Mouse (Mus musculus) liver, adult (tissue): ENCODE results near the gene Ebpl.

ENCODE experiments used
- GATA4 ChIP-seq: IDR thresholded peaks from 2 replicates; pipeline ENCODE4 v1.6.1; 2014; ENCODE audit warnings: mild to moderate bottlenecking, low read length; ENCODE audit not compliant: insufficient replicate concordance

The Ebpl gene

GRCm38 (mm10) chr14:61360131-61360980, at the start of gene Ebpl:
Gene Ebpl, minus strand, starts transcription at chr14:61360439.
- peak; percentile 47; the same call in 1 of the 2 replicates for TF ChIP-seq GATA4

DNA sequence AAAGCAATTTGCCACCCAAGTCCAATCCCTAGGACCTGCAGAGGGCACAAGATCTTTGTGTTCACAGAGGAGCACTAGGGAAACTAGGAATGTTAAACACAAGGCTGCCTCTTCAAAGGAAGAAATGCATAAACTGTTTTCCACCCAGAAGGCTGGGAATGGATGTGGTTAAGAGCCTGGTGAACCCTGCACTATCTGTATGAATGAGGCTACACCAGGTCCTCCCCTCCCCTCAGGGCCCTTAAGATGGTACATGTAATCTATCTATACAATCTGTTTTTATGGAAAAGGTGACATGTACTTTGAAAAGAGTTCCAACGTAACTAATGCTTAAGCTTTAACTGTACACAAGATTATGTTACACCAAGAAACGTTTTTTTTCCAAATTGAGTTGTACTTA, 49.8 kb upstream of the Ebpl start:
- TF ChIP-seq GATA4 = no peak

- no peak for TF ChIP-seq GATA4
Observed at GRCm38 (mm10) chr14:61407055-61407454, 46.8 kb upstream of the Ebpl start.

DNA sequence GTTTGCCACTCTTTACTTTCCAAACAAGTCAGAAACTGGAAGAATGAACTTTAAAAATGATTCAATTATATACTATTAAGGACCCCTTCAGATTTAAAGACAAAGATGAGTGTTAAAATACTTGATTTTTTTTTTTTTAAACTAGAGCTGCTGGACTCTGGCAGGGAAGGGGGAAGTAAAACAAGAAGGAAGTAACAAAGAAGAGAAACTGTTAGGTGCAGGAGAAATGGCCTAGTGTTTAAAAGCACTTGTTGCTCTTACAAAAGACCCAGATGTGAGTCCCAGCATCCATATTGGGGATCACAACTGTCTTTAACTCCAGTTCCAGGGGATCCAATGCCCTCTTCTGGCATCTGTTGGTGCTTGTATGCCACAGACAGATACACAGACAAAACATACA, 45.5 kb upstream of the Ebpl start:
- no peak for TF ChIP-seq GATA4

GRCm38 (mm10) chr14:61404941-61405340, 44.7 kb upstream of the Ebpl start:
- TF ChIP-seq GATA4 = no peak

- no peak for TF ChIP-seq GATA4
Observed at GRCm38 (mm10) chr14:61394745-61395144, 34.5 kb upstream of the Ebpl start.

GRCm38 (mm10) chr14:61390586-61390985, 30.3 kb upstream of the Ebpl start:
- TF ChIP-seq GATA4 = no peak

DNA sequence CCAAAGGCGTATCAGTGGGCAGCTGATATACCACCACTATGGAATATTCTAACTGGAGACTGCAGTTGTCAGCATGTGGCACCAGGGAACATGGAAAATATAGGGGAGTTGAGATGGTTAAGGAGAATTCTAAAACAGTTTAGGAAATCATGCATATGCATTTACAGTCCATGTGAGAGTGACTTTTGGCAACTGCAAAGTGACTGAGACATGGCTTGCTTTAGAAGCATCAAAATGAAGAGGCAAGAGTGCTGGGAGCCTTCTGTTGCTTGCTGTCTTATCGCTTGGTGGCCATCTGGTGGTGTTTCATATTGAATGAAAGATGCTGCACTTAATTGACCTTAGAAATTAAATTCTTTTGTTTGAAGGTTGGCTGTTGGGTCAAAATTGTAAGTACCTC, 7.1 kb upstream of the Ebpl start:
- no peak for TF ChIP-seq GATA4

DNA sequence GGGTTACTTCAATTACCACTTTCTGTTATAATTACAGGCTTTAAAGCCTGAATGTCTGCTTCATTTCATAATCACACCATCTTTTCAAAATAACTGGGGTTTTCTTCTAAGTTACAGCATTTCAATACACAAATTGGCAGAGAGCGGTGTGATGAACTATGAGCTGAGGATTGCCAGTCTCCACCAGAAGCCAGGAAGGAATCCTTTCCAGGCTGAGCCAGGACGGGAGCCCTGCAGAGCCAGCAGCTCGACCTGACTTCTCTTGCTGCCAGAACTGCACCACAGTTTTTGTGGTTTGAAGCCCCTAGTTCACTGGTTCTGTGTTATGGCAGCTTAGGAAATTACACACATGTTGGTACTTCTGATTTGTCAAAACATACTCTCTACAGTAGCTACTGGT, 4.4 kb upstream of the Ebpl start:
- no peak for TF ChIP-seq GATA4

DNA sequence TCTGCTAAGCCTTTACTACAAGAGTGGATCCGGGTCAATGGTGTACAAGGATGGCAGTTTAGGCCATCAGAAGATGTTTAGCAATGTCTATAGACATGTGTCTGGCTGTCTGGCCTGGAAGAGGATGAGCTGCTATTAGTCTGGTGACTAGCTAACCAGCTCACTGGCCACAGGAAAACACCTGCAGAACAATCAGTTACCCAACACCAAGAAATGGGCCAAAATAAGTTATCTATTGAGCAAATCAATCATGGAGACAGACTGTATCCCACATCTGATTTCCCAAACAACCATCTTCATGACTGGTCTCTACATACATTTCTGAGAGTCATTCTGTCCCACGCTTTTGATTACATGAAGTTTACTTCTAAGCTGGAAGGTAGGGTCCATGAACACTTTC, 3.5 kb upstream of the Ebpl start:
- peak; percentile 58; the same call in 1 of the 2 replicates for TF ChIP-seq GATA4

GRCm38 (mm10) chr14:61362268-61362667, 2.0 kb upstream of the Ebpl start:
- no peak for TF ChIP-seq GATA4

- peak; percentile 78 for TF ChIP-seq GATA4
Observed at GRCm38 (mm10) chr14:61360981-61361511, 807 bp upstream of the Ebpl start.

DNA sequence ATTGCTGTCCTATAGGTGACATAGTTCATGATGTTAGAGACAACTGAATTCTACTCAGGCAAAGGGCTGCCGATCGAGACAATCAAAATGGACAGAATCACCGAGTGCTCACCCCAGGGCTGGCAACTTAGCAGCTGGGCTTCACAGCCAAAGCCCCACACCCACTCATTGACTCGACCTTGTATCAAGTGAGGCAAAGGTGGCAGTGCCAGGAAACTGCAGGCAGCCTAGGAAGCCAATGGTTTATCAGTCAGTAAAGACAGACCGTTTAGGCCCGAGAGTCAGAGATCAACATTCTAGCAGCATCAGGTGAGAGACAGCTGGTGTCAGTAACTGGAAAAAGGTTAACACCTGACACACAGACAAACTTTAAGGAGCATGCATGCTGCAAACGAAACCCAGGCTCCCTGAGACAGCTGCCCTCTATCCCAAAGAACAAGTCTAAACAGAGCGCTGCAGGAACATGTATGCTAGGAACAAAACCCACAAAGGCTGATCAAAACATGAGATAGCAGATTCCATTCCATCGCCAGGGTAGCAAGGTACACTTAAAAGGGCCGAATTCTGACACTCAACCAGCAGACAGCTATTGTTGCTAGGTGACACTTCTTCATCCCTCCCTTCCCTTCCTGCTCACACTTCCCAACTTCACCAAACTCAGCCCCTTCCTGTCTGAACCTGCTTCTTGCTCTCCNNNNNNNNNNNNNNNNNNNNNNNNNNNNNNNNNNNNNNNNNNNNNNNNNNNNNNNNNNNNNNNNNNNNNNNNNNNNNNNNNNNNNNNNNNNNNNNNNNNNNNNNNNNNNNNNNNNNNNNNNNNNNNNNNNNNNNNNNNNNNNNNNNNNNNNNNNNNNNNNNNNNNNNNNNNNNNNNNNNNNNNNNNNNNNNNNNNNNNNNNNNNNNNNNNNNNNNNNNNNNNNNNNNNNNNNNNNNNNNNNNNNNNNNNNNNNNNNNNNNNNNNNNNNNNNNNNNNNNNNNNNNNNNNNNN, 5.7 kb downstream of the Ebpl start:
- peak; percentile 49; the same call in 1 of the 2 replicates for TF ChIP-seq GATA4

DNA sequence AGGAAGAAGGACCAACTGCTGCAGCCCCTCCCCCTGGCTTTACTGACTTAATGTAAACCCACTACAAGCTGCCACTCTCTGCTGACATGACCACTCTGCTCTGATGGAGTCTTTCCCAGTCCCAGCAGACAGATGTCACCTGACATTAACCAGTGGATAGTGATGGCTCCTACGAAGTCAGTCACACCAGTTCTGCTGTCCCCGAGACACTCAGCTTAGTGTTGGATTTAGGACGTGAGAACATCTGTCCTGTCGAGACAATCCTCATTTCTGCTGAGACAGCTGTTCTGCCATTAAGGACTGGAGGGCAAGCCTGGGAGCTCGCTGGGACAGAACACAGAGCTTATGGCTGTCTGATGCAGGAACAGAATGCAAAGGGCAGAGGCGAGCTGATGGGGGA, 9.4 kb downstream of the Ebpl start:
- TF ChIP-seq GATA4 = no peak

- TF ChIP-seq GATA4 = no peak
Observed at GRCm38 (mm10) chr14:61349876-61350275, 10.4 kb downstream of the Ebpl start.
